Mouse (Mus musculus): ENCODE results near the gene Smarca5. TPM values are rescaled to one million over a fixed set of nuclear protein-coding genes. Genes with fewer than 3 reads are reported as not detected.

Gene Smarca5
- total RNA-seq (2021) = 10 to 100 TPM; 58.5 to 59.3 TPM
- long read RNA-seq, experiment 1, full-length matches to known transcripts = 33 of 52 reads
- long read RNA-seq, experiment 1, partial matches to known transcripts = 3 of 52 reads
- long read RNA-seq, experiment 1, other reads (novel, unspliced or antisense) = 16 of 52 reads
- long read RNA-seq, experiment 2, full-length matches to known transcripts = 68 of 88 reads
- long read RNA-seq, experiment 2, partial matches to known transcripts = 5 of 88 reads
- long read RNA-seq, experiment 2, other reads (novel, unspliced or antisense) = 15 of 88 reads

GRCm38 (mm10) chr8:80739155-80739924 is at the start of gene Smarca5:
TSS of gene Smarca5 (minus strand) at chr8:80739497.
- TF ChIP-seq CTCF (conservative IDR thresholded peaks at IDR 0.05) = peak; percentile 18; the same call in 1 of the 2 replicates
- Histone ChIP-seq H3K4me3 (peak within 1 kb of the TSS; percentile 92), H3K27ac (peak within 1 kb of the TSS; percentile 97)
- peak; percentile 88 to 90 for DNase-seq (ENCODE audit: low spot score in 2 of 2)

- TF ChIP-seq CTCF (conservative IDR thresholded peaks at IDR 0.05) = no peak
- DNase-seq (ENCODE audit: low spot score in 2 of 2) = no peak
- no peak overlapping the region for H3K4me3 ChIP-seq
- H3K27ac ChIP-seq = no peak overlapping the region
Measured at GRCm38 (mm10) chr8:80784559-80784958, 45.3 kb upstream of the Smarca5 start.

DNA sequence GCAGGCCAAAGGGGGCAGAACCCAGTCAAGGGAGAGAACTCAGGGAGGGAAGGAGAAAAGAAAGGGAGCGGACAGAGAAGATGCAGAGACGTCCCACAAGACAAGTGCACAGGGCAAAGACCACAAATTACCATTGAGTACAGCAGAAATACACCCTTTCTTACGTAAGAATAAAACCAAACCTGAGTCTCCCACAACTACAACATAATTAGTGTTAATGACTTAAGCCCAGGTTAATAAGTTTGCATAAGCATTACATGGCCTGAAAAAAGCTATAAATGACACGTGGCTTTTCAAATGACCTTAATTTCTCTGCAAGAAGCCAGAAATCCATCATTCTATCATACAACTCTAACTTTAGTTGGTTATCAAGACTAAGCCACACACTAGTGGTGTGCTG is 44.0 kb upstream of the Smarca5 start:
- Histone ChIP-seq H3K4me3 (no peak overlapping the region), H3K27ac (no peak overlapping the region)
- no peak for TF ChIP-seq CTCF (conservative IDR thresholded peaks at IDR 0.05)
- DNase-seq (ENCODE audit: low spot score in 2 of 2) = no peak

- DNase-seq (ENCODE audit: low spot score in 2 of 2) = no peak
- Histone ChIP-seq H3K4me3 (no peak overlapping the region), H3K27ac (peak overlapping the region; percentile 43)
- no peak for TF ChIP-seq CTCF (conservative IDR thresholded peaks at IDR 0.05)
Measured at GRCm38 (mm10) chr8:80781338-80781737, 42.0 kb upstream of the Smarca5 start.

- no peak for DNase-seq (ENCODE audit: low spot score in 2 of 2)
- no peak for TF ChIP-seq CTCF (conservative IDR thresholded peaks at IDR 0.05)
- Histone ChIP-seq H3K27ac (no peak overlapping the region), H3K4me3 (no peak overlapping the region)
Measured at GRCm38 (mm10) chr8:80780271-80780670, 41.0 kb upstream of the Smarca5 start.

DNA sequence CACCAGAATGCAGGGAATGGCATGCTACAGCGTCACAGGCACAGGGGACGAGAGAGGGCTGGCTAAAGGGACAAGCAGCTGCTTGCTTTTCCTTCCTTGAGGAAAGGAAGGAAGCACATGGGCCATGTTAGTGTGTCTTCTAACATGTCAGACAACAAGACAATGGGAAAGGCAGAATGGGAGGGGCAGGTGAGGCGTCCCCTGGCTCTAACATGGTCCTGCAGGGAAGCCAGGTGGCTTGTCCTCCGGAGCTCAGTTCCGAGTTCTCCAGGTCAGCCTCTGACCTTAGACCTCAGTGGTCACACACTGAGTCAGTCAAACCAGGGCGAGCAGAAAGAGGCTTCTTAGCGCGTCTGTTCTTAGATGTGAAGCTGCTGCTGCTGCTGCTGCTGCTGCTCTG is 37.1 kb upstream of the Smarca5 start:
- Histone ChIP-seq H3K27ac (peak overlapping the region; percentile 39; the same call in 1 of the 2 replicates), H3K4me3 (no peak overlapping the region)
- no peak for TF ChIP-seq CTCF (conservative IDR thresholded peaks at IDR 0.05)
- DNase-seq (ENCODE audit: low spot score in 2 of 2) = no peak

DNA sequence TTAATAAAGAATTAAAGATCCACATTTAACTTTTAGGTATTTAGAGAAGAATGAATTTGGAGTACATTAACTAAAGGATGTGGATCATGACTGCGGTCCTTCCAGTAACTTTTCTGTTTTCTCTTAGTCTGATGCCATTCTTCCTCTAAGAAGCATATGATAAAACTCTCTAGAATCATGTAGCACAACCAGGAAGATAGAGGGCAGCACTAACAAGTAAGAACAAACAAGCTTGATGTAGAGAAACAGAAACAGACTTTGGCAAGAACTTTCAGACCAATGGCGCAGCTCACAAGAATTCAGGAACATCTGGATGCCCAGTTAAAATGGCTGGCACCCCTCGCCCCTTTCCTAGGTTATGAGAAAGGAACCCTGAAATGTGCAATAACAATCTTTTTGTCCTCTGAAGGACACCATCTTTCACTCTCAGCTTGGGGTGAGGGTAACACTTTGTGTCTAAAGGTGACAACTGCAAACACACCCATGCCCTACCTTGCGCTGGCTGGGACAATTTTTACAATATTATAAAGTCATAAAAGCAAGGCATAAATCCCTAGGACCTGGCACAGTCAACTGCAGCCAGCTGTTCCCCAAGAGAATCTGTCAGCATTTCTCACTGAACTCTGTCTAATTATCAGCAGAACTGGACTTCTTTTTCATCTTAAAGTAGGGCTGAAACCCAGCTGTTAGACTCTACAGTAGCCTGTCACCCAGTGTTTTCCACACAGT is 33.6 kb upstream of the Smarca5 start:
- Histone ChIP-seq H3K27ac (no peak overlapping the region), H3K4me3 (no peak overlapping the region)
- peak in 1 of 2 experiments; percentile 32 for DNase-seq (ENCODE audit: low spot score in 2 of 2)
- TF ChIP-seq CTCF (conservative IDR thresholded peaks at IDR 0.05) = peak; percentile 82

DNA sequence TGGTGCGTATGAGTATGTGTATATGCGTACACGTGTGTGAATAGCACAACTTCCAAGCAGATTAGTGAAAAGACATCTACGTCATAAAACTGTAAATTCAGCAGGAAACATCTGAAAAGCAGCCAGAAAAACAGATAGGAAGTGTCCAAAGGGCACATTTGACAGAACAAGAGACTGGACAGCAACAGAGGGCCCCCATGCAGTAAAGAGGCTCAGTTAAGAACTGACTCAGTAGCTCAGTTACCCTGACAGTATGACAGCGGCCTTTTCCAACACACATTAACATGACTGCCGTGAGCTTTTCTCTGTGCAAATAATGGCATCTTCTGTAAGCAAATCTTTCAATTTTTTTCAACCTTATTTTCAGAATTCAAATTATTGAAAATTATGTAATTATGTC is 29.2 kb upstream of the Smarca5 start:
- TF ChIP-seq CTCF (conservative IDR thresholded peaks at IDR 0.05) = no peak
- no peak overlapping the region for H3K4me3 ChIP-seq
- no peak for DNase-seq (ENCODE audit: low spot score in 2 of 2)
- no peak overlapping the region for H3K27ac ChIP-seq

DNA sequence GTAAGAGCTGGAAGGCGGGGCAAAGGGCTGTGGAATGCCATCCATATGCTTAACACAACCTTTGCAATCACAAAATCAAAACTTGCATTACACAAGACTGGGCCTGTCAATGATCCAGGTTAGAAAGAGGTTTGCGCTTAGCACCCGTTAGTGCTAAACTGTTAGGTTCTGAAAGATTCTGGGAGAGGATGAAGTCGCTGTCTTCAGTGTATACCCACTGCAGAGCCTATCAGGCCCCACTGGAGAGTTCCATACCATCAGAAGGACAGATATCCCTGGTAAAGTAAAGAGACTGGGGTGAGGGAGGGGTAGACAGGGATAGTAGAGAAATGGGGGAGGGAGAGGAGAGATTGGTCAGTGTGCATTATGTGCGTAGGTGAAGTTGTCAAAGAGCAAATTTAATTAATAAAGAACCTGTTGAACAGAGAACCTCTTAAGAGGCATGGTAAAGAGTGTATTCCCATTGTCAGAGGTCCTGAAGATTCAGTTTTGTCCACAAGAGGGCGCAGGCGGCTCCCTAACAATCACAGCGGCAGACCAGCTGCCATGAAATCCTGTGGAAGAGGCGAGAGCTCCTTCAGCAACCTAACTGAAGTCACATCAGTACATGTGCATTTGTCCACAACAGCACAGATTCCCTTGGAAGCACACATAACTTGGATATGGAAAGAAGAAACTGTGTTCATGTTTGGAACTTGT is 13.9 kb upstream of the Smarca5 start:
- H3K4me3 ChIP-seq = no peak overlapping the region
- no peak overlapping the region for H3K27ac ChIP-seq
- DNase-seq (ENCODE audit: low spot score in 2 of 2) = peak; percentile 76 to 88
- TF ChIP-seq CTCF (conservative IDR thresholded peaks at IDR 0.05) = peak; percentile 93

- Histone ChIP-seq H3K27ac (no peak overlapping the region), H3K4me3 (no peak overlapping the region)
- DNase-seq (ENCODE audit: low spot score in 2 of 2) = no peak
- no peak for TF ChIP-seq CTCF (conservative IDR thresholded peaks at IDR 0.05)
Measured at GRCm38 (mm10) chr8:80752429-80752828, 13.1 kb upstream of the Smarca5 start.

- Histone ChIP-seq H3K4me3 (no peak overlapping the region), H3K27ac (no peak overlapping the region)
- no peak for TF ChIP-seq CTCF (conservative IDR thresholded peaks at IDR 0.05)
- DNase-seq (ENCODE audit: low spot score in 2 of 2) = no peak
Measured at GRCm38 (mm10) chr8:80749091-80749490, 9.8 kb upstream of the Smarca5 start.

DNA sequence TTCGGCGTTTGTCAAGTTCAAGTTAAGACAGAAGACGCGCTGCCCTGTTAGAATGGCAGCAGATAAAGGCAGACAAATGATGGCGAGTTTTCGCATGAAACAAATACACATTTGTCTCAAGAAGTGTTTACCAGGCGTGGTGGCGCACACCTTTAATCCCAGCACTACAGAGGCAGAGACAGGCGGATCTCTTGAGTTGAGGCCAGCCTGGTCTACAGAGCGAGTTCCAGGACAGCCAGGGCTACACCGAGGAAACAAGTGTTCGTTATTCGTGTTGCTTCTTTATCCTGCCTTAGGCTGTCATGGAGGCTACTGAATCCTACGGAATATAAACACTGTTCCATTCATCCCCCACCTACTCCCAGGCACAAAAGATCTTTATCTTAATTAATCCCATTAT is 635 bp upstream of the Smarca5 start:
- DNase-seq (ENCODE audit: low spot score in 2 of 2) = no peak
- TF ChIP-seq CTCF (conservative IDR thresholded peaks at IDR 0.05) = no peak
- peak overlapping the region; percentile 97 for H3K27ac ChIP-seq
- peak overlapping the region; percentile 92 for H3K4me3 ChIP-seq

Data from layer of hippocampus, adult 2 months (tissue).